Mouse (Mus musculus): Measurements from ENCODE around the gene Sdhb. TPM values are rescaled to one million over a fixed set of nuclear protein-coding genes. Genes with fewer than 3 reads are reported as not detected.

The Sdhb gene
- total and polyA plus RNA-seq, 3 experiments: 292 to 414 (median 342) TPM

GRCm38 (mm10) chr4:141010941-141011429, 50.0 kb downstream of the Sdhb start:
- TF ChIP-seq CHD2 (IDR thresholded peaks at IDR 0.05; ENCODE audit: low read length): no peak
- TF ChIP-seq E2F4 (IDR thresholded peaks at IDR 0.05; ENCODE audit: borderline replicate concordance, low read depth, low read length): no peak
- Histone ChIP-seq H3K4me3 (ENCODE audit: control insufficient read depth in 1 of 2, insufficient read depth in 1 of 2, low read depth in 2 of 2, low read length in 2 of 2) (no peak overlapping the region), H3K9ac (ENCODE audit: control insufficient read depth, low read depth, low read length, poor library complexity, severe bottlenecking) (no peak overlapping the region)

GRCm38 (mm10) chr4:141011556-141012328, 50.7 kb downstream of the Sdhb start:
- Histone ChIP-seq H3K27ac (ENCODE audit: control insufficient read depth, low read depth, low read length) (no peak overlapping the region), H3K36me3 (ENCODE audit: control insufficient read depth in 1 of 2, insufficient read depth in 2 of 2, low read length in 2 of 2) (no peaks in the 10 kb centered on the region), H3K4me1 (ENCODE audit: control insufficient read depth in 1 of 2, insufficient read depth in 2 of 2, low read length in 2 of 2) (peaks cover 0 to 8% of the 10 kb centered on the region in 2 experiments; a peak in 1 of 4 replicates), H3K9me3 (replicated peaks; ENCODE audit: insufficient read depth, low read length) (no peaks in the 10 kb centered on the region), H3K4me3 (ENCODE audit: control insufficient read depth in 1 of 2, insufficient read depth in 1 of 2, low read depth in 2 of 2, low read length in 2 of 2) (no peak overlapping the region), H3K9ac (ENCODE audit: control insufficient read depth, low read depth, low read length, poor library complexity, severe bottlenecking) (no peak overlapping the region), H3K79me2 (ENCODE audit: control insufficient read depth, insufficient read depth, low read length, poor library complexity) (no peaks in the 10 kb centered on the region), H3K27me3 (ENCODE audit: control insufficient read depth in 1 of 2, insufficient read depth in 2 of 2, low read length in 2 of 2) (no peaks in the 10 kb centered on the region)
- DNase-seq (ENCODE audit: low read depth, low spot score): no peak
- TF ChIP-seq MAX (IDR thresholded peaks at IDR 0.05; ENCODE audit: low read length) (no peak), CTCF (IDR thresholded peaks at IDR 0.05 in 2 of 3, conservative IDR thresholded peaks at IDR 0.05 in 1 of 3; ENCODE audit: control insufficient read depth in 1 of 3, insufficient read depth in 1 of 3, low read depth in 2 of 3, low read length in 3 of 3, poor library complexity in 1 of 3, severe bottlenecking in 1 of 3) (no peak), RCOR1 (IDR thresholded peaks at IDR 0.05; ENCODE audit: low read depth, low read length) (no peak), SIN3A (IDR thresholded peaks at IDR 0.05; ENCODE audit: low read length) (no peak), BHLHE40 (IDR thresholded peaks at IDR 0.05; ENCODE audit: borderline replicate concordance, low read depth, low read length) (no peak), JUND (IDR thresholded peaks at IDR 0.05; ENCODE audit: low read depth, low read length) (no peak), ZC3H11A (IDR thresholded peaks at IDR 0.05; ENCODE audit: low read depth, low read length) (no peak), MYC (IDR thresholded peaks at IDR 0.05; ENCODE audit: low read depth, low read length) (no peak), KAT2A (conservative IDR thresholded peaks at IDR 0.05; ENCODE audit: low read depth, low read length) (no peak), ZMIZ1 (IDR thresholded peaks at IDR 0.05; ENCODE audit: low read depth, low read length) (no peak), EP300 (IDR thresholded peaks at IDR 0.05; ENCODE audit: low read depth in 1 of 2, low read length in 2 of 2) (no peak)

More at GRCm38 (mm10) chr4:141010941-141011429, 50.0 kb downstream of the Sdhb start:
- no peaks in the 10 kb centered on the region for H3K36me3 ChIP-seq (ENCODE audit: control insufficient read depth in 1 of 2, insufficient read depth in 2 of 2, low read length in 2 of 2)
- no peak overlapping the region for H3K27ac ChIP-seq (ENCODE audit: control insufficient read depth, low read depth, low read length)
- no peaks in the 10 kb centered on the region for H3K9me3 ChIP-seq (replicated peaks; ENCODE audit: insufficient read depth, low read length)
- DNase-seq (ENCODE audit: low read depth, low spot score): no peak
- no peaks in the 10 kb centered on the region for H3K79me2 ChIP-seq (ENCODE audit: control insufficient read depth, insufficient read depth, low read length, poor library complexity)
- H3K4me1 ChIP-seq (ENCODE audit: control insufficient read depth in 1 of 2, insufficient read depth in 2 of 2, low read length in 2 of 2): peaks cover 0 to 8% of the 10 kb centered on the region in 2 experiments; a peak in 1 of 4 replicates
- no peaks in the 10 kb centered on the region for H3K27me3 ChIP-seq (ENCODE audit: control insufficient read depth in 1 of 2, insufficient read depth in 2 of 2, low read length in 2 of 2)

- TF ChIP-seq POLR2AphosphoS5 (IDR thresholded peaks at IDR 0.05; ENCODE audit: borderline replicate concordance, low read depth, low read length): no peak
- TF ChIP-seq MXI1 (IDR thresholded peaks at IDR 0.05; ENCODE audit: low read depth, low read length): no peak
- TF ChIP-seq JUND (IDR thresholded peaks at IDR 0.05; ENCODE audit: low read depth, low read length): no peak
- TF ChIP-seq HCFC1 (IDR thresholded peaks at IDR 0.05; ENCODE audit: low read depth, low read length): no peak
- TF ChIP-seq ETS1 (IDR thresholded peaks at IDR 0.05; ENCODE audit: low read depth, low read length): no peak
- no peak for TF ChIP-seq CTCF (IDR thresholded peaks at IDR 0.05 in 2 of 3, conservative IDR thresholded peaks at IDR 0.05 in 1 of 3; ENCODE audit: control insufficient read depth in 1 of 3, insufficient read depth in 1 of 3, low read depth in 2 of 3, low read length in 3 of 3, poor library complexity in 1 of 3, severe bottlenecking in 1 of 3)
- TF ChIP-seq CHD2 (IDR thresholded peaks at IDR 0.05; ENCODE audit: low read length): no peak
- no peak for TF ChIP-seq RAD21 (IDR thresholded peaks at IDR 0.05; ENCODE audit: low read depth, low read length)
- TF ChIP-seq EP300 (IDR thresholded peaks at IDR 0.05; ENCODE audit: low read depth in 1 of 2, low read length in 2 of 2): no peak
- TF ChIP-seq MYB (IDR thresholded peaks at IDR 0.05; ENCODE audit: low read depth, low read length): no peak
- no peak for TF ChIP-seq MYC (IDR thresholded peaks at IDR 0.05; ENCODE audit: low read depth, low read length)
- TF ChIP-seq MAZ (IDR thresholded peaks at IDR 0.05; ENCODE audit: low read depth, low read length): no peak
- no peak for TF ChIP-seq TCF12 (IDR thresholded peaks at IDR 0.05; ENCODE audit: low read depth, low read length)
- TF ChIP-seq RCOR1 (IDR thresholded peaks at IDR 0.05; ENCODE audit: low read depth, low read length): no peak
- no peak for TF ChIP-seq ELF1 (IDR thresholded peaks at IDR 0.05; ENCODE audit: low read depth, low read length)
- Histone ChIP-seq H3K79me2 (ENCODE audit: control insufficient read depth, insufficient read depth, low read length, poor library complexity) (no peaks in the 10 kb centered on the region), H3K4me1 (ENCODE audit: control insufficient read depth in 1 of 2, insufficient read depth in 2 of 2, low read length in 2 of 2) (peaks cover 0 to 8% of the 10 kb centered on the region in 2 experiments; a peak in 1 of 4 replicates), H3K27me3 (ENCODE audit: control insufficient read depth in 1 of 2, insufficient read depth in 2 of 2, low read length in 2 of 2) (no peaks in the 10 kb centered on the region), H3K27ac (ENCODE audit: control insufficient read depth, low read depth, low read length) (no peak overlapping the region), H3K4me3 (ENCODE audit: control insufficient read depth in 1 of 2, insufficient read depth in 1 of 2, low read depth in 2 of 2, low read length in 2 of 2) (no peak overlapping the region), H3K9me3 (replicated peaks; ENCODE audit: insufficient read depth, low read length) (no peaks in the 10 kb centered on the region), H3K36me3 (ENCODE audit: control insufficient read depth in 1 of 2, insufficient read depth in 2 of 2, low read length in 2 of 2) (no peaks in the 10 kb centered on the region), H3K9ac (ENCODE audit: control insufficient read depth, low read depth, low read length, poor library complexity, severe bottlenecking) (no peak overlapping the region)
- no peak for DNase-seq (ENCODE audit: low read depth, low spot score)
These were observed 51.6 kb downstream of the Sdhb start for GRCm38 (mm10) chr4:141012558-141012957.
